Mouse (Mus musculus) kidney, postnatal 25 days (tissue): ENCODE measurements around the gene Olfr63.
"Not testable (repeated sequence)": the region's sequence is repeated elsewhere in the genome, so short reads cannot be mapped to it uniquely, and the experiment has no call there.

Source experiments
- DNase-seq, 2 experiments: peaks; one replicate each; pipeline ENCODE4 v3.0.0; 2021; ENCODE audit warnings: mixed read lengths in 2 of 2

Olfr63 gene

DNA sequence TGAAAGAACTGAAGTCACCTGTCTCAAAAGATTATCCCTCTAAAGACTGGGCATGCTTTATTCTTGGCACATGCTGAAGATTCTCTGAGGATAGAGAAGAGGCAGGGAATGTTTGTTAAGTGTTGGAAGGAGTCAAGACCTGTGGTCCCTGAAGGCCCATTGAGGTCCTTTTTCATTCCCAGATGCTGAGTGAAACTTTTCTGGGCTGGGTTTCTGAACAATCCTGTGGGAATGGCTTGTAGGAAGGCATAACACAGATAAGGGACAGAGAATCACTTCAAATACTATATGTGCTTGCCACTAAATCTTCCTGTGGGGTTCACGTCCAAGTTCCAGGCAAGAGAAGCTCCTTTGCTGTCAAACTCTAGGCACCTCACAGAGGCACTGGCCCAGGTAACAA, at the start of gene Olfr63:
Gene Olfr63 (plus strand): TSS at position 301 of the 400 bp plus-strand sequence.
- DNase-seq, result no peak

GRCm38 (mm10) chr17:33221590-33221989, 42.9 kb upstream of the Olfr63 start, which contains the start of gene Olfr1564:
Olfr1564 (minus strand) TSS chr17:33221690.
- no peak for DNase-seq

DNA sequence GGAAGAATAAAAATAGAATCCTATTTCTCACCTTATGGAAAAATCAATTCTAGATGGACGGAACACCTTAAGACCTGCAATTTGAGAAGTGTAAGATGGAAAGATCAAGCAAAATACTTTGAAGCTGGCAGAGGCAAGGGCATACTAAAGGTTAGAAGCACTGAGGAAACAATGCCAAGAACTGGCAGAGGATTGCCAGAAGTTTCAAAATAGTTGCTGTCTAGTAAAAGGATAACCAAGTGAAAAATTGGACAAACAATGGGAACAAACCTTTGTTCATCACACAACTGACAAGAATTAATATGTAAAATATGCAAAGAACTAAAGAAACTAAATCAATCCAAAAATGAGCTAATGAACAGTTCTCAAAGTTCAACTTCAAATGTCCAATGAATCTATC, 27.8 kb upstream of the Olfr63 start:
- DNase-seq, result not testable (repeated sequence)

DNA sequence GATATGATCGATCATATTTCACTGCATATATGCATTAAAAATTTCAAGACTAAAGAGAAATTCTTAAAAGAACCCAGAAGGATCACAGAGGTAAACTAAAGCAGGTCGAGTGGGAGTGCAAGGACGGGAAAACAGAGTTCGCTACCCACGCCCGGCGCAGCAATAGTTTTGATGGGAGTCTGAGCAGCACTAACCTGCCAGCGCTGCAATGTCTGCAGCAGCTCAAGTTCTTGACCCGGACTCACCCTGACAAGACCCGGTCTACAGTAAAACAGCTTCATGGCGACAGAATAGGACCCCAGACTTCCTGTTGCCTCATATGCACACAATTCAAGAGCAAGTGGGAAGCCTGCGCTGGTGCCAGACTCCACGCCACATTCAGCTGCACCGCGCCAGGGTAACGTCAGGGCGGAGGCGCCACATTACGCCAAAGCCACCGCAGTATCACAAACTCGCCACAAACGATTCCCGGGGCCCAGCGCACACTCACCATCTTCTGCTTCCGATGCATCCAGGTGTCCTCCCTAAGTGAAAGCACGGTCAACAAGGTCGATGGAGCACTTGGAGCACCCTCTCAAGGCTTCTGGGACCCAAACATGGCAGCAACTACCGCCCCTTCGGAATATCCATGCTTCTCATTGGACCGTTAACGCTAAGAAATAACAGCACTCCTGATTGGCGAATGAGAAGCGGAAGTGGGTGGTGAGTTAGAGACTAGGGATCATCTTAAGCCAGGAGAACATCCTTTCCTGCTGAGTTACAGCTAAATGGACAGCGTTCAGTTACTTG, 9.8 kb upstream of the Olfr63 start, which contains the start of gene Zfp955a:
Gene Zfp955a (minus strand): TSS at position 616 of the 789 bp plus-strand sequence.
- not testable (repeated sequence) for DNase-seq

- DNase-seq, result not testable (repeated sequence)
Observed at GRCm38 (mm10) chr17:33255319-33255657, 9.2 kb upstream of the Olfr63 start.

GRCm38 (mm10) chr17:33268907-33269306, 4.4 kb downstream of the Olfr63 start:
- no peak for DNase-seq

DNA sequence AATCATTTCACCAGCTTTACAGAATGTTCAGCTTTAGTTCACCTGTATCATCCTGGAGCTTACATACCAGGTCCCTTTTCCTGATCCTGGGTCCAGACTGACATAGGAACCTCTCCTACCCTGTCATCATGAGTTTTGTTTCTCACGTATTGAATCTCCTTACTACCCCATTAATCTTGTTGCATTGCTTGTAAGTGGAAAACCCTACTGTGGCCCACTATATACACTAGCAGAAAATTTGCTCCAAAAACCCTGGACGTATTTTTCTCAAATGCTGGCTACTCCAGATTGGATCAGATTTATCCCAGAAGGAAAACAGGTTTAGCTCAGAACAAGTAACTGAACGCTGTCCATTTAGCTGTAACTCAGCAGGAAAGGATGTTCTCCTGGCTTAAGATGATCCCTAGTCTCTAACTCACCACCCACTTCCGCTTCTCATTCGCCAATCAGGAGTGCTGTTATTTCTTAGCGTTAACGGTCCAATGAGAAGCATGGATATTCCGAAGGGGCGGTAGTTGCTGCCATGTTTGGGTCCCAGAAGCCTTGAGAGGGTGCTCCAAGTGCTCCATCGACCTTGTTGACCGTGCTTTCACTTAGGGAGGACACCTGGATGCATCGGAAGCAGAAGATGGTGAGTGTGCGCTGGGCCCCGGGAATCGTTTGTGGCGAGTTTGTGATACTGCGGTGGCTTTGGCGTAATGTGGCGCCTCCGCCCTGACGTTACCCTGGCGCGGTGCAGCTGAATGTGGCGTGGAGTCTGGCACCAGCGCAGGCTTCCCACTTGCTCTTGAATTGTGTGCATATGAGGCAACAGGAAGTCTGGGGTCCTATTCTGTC, 24.8 kb downstream of the Olfr63 start, which contains the start of gene Zfp955b:
Gene Zfp955b (plus strand): TSS at position 506 of the 837 bp plus-strand sequence.
- not testable (repeated sequence) for DNase-seq

DNA sequence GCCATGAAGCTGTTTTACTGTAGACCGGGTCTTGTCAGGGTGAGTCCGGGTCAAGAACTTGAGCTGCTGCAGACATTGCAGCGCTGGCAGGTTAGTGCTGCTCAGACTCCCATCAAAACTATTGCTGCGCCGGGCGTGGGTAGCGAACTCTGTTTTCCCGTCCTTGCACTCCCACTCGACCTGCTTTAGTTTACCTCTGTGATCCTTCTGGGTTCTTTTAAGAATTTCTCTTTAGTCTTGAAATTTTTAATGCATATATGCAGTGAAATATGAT, 25.3 kb downstream of the Olfr63 start:
- DNase-seq, result not testable (repeated sequence)
